Mouse (Mus musculus) liver, embryonic 11.5 days (tissue): Measurements from ENCODE around the gene Pde5a. TPM values are rescaled to one million over a fixed set of nuclear protein-coding genes. Genes with fewer than 3 reads are reported as not detected.

ENCODE experiments used
- ATAC-seq: fragments of 200-750 bp; cut with Nextera tagmentation; replicated peaks from 2 replicates; pipeline ENCODE4 v1.8.0; 2017; ENCODE audit warnings: moderate number of reproducible peaks, mild to moderate bottlenecking, moderate TSS enrichment, moderate library complexity; ENCODE audit not compliant: low FRiP score
- DNase-seq: peaks from one replicate; pipeline ENCODE4 v3.0.0-alpha.2; 2017; ENCODE audit warnings: low spot score
- H3K27ac ChIP-seq: fragments of 300-500 bp; sonication (generic); 2 replicates; pipeline ENCODE4 v1.5.1; 2014; ENCODE audit warnings: mild to moderate bottlenecking, low read depth, low read length, control low read depth
- H3K27me3 ChIP-seq: fragments of 300-500 bp; sonication (generic); replicated peaks from 2 replicates; pipeline ENCODE4 v1.6.1; 2014; ENCODE audit warnings: low read length, mixed read lengths; ENCODE audit not compliant: control insufficient read depth, insufficient read depth
- H3K36me3 ChIP-seq: fragments of 300-500 bp; sonication (generic); 2 replicates; pipeline ENCODE4 v1.6.1; 2014; ENCODE audit warnings: mild to moderate bottlenecking, low read length, moderate library complexity, mixed read lengths; ENCODE audit not compliant: control insufficient read depth, insufficient read depth
- H3K4me1 ChIP-seq: fragments of 300-500 bp; sonication (generic); replicated peaks from 2 replicates; pipeline ENCODE4 v1.6.1; 2014; ENCODE audit warnings: low read length, mixed read lengths; ENCODE audit not compliant: control insufficient read depth, insufficient read depth
- H3K4me2 ChIP-seq: fragments of 300-500 bp; sonication (generic); 2 replicates; pipeline ENCODE4 v1.6.1; 2014; ENCODE audit warnings: mild to moderate bottlenecking, control low read depth, moderate library complexity
- H3K4me3 ChIP-seq: fragments of 300-500 bp; sonication (generic); 2 replicates; pipeline ENCODE4 v1.5.1; 2014; ENCODE audit warnings: low read depth, low read length, control low read depth
- H3K9ac ChIP-seq: fragments of 300-500 bp; sonication (generic); 2 replicates; pipeline ENCODE4 v1.6.1; 2014; ENCODE audit warnings: low read depth, low read length, control low read depth
- H3K9me3 ChIP-seq: fragments of 300-500 bp; sonication (generic); 2 replicates; pipeline ENCODE4 v1.6.1; 2016; ENCODE audit warnings: low read length, inconsistent platforms, mixed read lengths; ENCODE audit not compliant: control insufficient read depth
- WGBS: fragments of 180-500 bp; shearing (Covaris S2); extraction: QIAGEN DNeasy Blood & Tissue Kit; methylation state at CpG from one replicate; pipeline ENCODE4 v1.1.7; 2014; 5-methylcytosine and 5-hydroxymethylcytosine counted together
- polyA plus RNA-seq: library from polyadenylated mRNA; unstranded; fragments of >200 nt; fragmentation: Nextera tagmentation; extraction: Ambion mirVana; gene quantifications from 2 replicates; pipeline ENCODE4 v1.2.1, GENCODE M21; 2014

Pde5a gene
- polyA plus RNA-seq, 1 experiment from 2014 or later, result 4.9 TPM

GRCm38 (mm10) chr3:122788314-122788713 lies 59.6 kb downstream of the Pde5a start:
- no peaks in the 10 kb centered on the region for H3K4me1 ChIP-seq
- WGBS, result 92% methylated on average over 9 of the region's 9 CpGs
- DNase-seq, result no peak
- no peaks in the 10 kb centered on the region for H3K9me3 ChIP-seq
- no peak overlapping the region for H3K27ac ChIP-seq
- H3K27me3 ChIP-seq, result no peaks in the 10 kb centered on the region
- no peak for ATAC-seq
- no peak overlapping the region for H3K4me2 ChIP-seq
- no peak overlapping the region for H3K9ac ChIP-seq
- no peak overlapping the region for H3K4me3 ChIP-seq
- H3K36me3 ChIP-seq, result no peaks in the 10 kb centered on the region; the same call in 1 of the 2 replicates

GRCm38 (mm10) chr3:122789544-122789943 lies 60.8 kb downstream of the Pde5a start:
- Histone ChIP-seq H3K4me1 (no peaks in the 10 kb centered on the region), H3K27ac (no peak overlapping the region), H3K9me3 (no peaks in the 10 kb centered on the region), H3K4me3 (no peak overlapping the region), H3K4me2 (no peak overlapping the region), H3K27me3 (no peaks in the 10 kb centered on the region), H3K9ac (no peak overlapping the region), H3K36me3 (no peaks in the 10 kb centered on the region; the same call in 1 of the 2 replicates)
- 84% methylated on average over 6 of the region's 6 CpGs for WGBS
- ATAC-seq (no peak), DNase-seq (no peak)

GRCm38 (mm10) chr3:122800050-122800449 lies 71.3 kb downstream of the Pde5a start:
- Histone ChIP-seq H3K27me3 (no peaks in the 10 kb centered on the region), H3K4me1 (no peaks in the 10 kb centered on the region), H3K36me3 (peaks cover 4% of the 10 kb centered on the region; the same call in 1 of the 2 replicates), H3K9me3 (no peaks in the 10 kb centered on the region), H3K4me3 (no peak overlapping the region), H3K9ac (no peak overlapping the region), H3K4me2 (no peak overlapping the region), H3K27ac (no peak overlapping the region)
- WGBS, result 67% methylated on average over 6 of the region's 6 CpGs
- DNase-seq, result no peak
- no peak for ATAC-seq

- WGBS, result 75% methylated on average over 10 of the region's 10 CpGs
- H3K9me3 ChIP-seq, result no peaks in the 10 kb centered on the region
- H3K4me3 ChIP-seq, result no peak overlapping the region
- H3K4me1 ChIP-seq, result no peaks in the 10 kb centered on the region
- no peak overlapping the region for H3K27ac ChIP-seq
- DNase-seq, result no peak
- no peak overlapping the region for H3K9ac ChIP-seq
- H3K27me3 ChIP-seq, result no peaks in the 10 kb centered on the region
- H3K36me3 ChIP-seq, result peaks cover 4% of the 10 kb centered on the region; the same call in 1 of the 2 replicates
- no peak overlapping the region for H3K4me2 ChIP-seq
- ATAC-seq, result no peak
Measured at GRCm38 (mm10) chr3:122800553-122801435, 72.0 kb downstream of the Pde5a start.

DNA sequence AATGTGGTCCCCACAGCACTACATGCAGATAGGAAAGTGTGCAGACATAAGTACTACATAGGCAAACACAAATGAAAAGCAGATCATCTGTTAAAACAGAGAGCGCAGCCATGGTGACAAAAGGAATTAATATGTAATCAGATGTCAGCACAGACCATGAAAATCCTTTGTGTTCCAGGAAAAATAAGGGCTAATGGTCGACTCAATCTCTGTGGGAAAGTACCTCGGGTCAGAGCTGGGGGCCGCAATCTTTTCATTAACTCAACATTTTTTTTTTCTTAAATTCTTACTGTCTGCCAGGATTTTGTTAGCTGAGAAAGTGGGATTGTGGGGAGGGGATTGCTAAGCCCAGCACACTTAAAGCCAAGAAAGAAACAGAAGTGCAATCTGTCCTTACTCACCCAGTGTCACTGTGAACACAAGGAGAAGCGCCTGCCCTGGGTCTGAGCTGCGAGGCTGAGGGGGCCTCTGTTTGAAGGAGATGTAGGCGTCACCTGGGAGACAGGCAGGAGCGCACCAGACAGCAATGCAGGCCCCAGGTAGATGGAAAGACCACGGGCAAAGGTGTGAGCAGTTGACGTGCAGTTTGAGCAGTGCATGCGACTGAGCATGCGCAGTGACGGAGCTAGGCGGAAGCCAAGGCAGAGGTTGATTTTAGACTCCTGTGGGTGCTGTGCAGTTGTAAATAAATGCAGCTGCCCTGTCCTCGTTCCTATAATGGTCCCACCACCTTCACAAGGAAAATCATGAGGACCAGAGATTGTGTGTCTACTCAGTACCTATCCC lies 72.9 kb downstream of the Pde5a start:
- 86% methylated on average over 15 of the region's 15 CpGs for WGBS
- H3K36me3 ChIP-seq, result peaks cover 4% of the 10 kb centered on the region; the same call in 1 of the 2 replicates

DNA sequence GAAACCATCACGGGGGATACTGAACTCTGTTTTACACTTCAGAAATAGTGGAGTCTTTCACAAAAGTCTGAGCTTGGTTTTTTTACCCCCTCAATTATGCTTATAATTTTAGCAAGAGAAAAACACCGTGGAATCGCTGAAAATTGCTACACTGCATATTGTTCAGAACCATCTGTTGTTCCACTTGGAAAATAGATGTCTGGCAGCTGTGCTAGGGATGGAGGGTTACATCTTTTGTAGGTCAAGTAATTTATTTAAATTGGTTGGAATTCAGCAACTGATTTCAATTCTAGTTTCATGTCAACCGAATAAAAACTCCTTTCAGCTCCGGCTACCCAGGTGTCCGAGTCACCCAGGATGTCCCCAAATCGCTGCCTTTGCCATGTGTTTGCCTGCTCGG lies 78.6 kb downstream of the Pde5a start:
- H3K27me3 ChIP-seq, result no peaks in the 10 kb centered on the region
- no peak overlapping the region for H3K27ac ChIP-seq
- H3K4me3 ChIP-seq, result no peak overlapping the region
- no peak overlapping the region for H3K4me2 ChIP-seq
- peaks cover 4% of the 10 kb centered on the region; the same call in 1 of the 2 replicates for H3K36me3 ChIP-seq
- H3K9ac ChIP-seq, result no peak overlapping the region
- H3K9me3 ChIP-seq, result no peaks in the 10 kb centered on the region
- 93% methylated on average over 8 of the region's 8 CpGs for WGBS
- no peak for DNase-seq
- ATAC-seq, result no peak
- no peaks in the 10 kb centered on the region for H3K4me1 ChIP-seq

More for the DNA sequence above, 72.9 kb downstream of the Pde5a start:
- Histone ChIP-seq H3K4me3 (no peak overlapping the region), H3K9ac (no peak overlapping the region), H3K9me3 (no peaks in the 10 kb centered on the region), H3K4me2 (no peak overlapping the region), H3K27me3 (no peaks in the 10 kb centered on the region), H3K27ac (no peak overlapping the region), H3K4me1 (no peaks in the 10 kb centered on the region)
- ATAC-seq, result no peak
- no peak for DNase-seq

GRCm38 (mm10) chr3:122810090-122810863 lies 81.5 kb downstream of the Pde5a start:
- no peaks in the 10 kb centered on the region for H3K27me3 ChIP-seq
- H3K36me3 ChIP-seq, result no peaks in the 10 kb centered on the region
- DNase-seq, result no peak
- no peaks in the 10 kb centered on the region for H3K4me1 ChIP-seq
- no peak overlapping the region for H3K27ac ChIP-seq
- no peak overlapping the region for H3K4me3 ChIP-seq
- no peak for ATAC-seq
- no peak overlapping the region for H3K9ac ChIP-seq
- H3K4me2 ChIP-seq, result no peak overlapping the region
- no peaks in the 10 kb centered on the region for H3K9me3 ChIP-seq
- 36% methylated on average over 2 of the region's 2 CpGs for WGBS

- Histone ChIP-seq H3K4me2 (no peak overlapping the region), H3K27ac (no peak overlapping the region), H3K9me3 (no peaks in the 10 kb centered on the region), H3K4me1 (no peaks in the 10 kb centered on the region), H3K27me3 (no peaks in the 10 kb centered on the region), H3K4me3 (no peak overlapping the region), H3K36me3 (no peaks in the 10 kb centered on the region), H3K9ac (no peak overlapping the region)
- no peak for DNase-seq
- 78% methylated on average over 5 of the region's 5 CpGs for WGBS
- no peak for ATAC-seq
Measured at GRCm38 (mm10) chr3:122810986-122811385, 82.2 kb downstream of the Pde5a start.
